Mouse (Mus musculus) MEL (cell line): ENCODE data around the gene Gm12830. TPM values are rescaled to one million over a fixed set of nuclear protein-coding genes. Genes with fewer than 3 reads are reported as not detected.

ENCODE experiments used
- DNase-seq: peaks from one replicate; pipeline ENCODE4 v3.0.0; 2011; ENCODE audit warnings: low read depth, low spot score
- H3K27ac ChIP-seq: 2 replicates; pipeline ENCODE4 v1.5.1; 2012; ENCODE audit warnings: low read depth, mild to moderate bottlenecking, control low read depth, low read length, moderate library complexity; ENCODE audit not compliant: control insufficient read depth
- H3K27me3 ChIP-seq, 2 experiments: fragments of 150-350 bp in 1 of 2; sonication (generic) in 1 of 2; 2 replicates each; pipeline ENCODE4 v1.6.1; 2012; ENCODE audit warnings: low read length in 2 of 2, mild to moderate bottlenecking in 2 of 2, improper control_type of control experiment in 1 of 2, moderate library complexity in 1 of 2; ENCODE audit not compliant: insufficient read depth in 2 of 2, control insufficient read depth in 1 of 2
- H3K36me3 ChIP-seq, 2 experiments: 2 replicates each; pipeline ENCODE4 v1.6.1; 2012 to 2014; ENCODE audit warnings: low read length in 2 of 2, improper control_type of control experiment in 1 of 2, inconsistent platforms in 1 of 2, mild to moderate bottlenecking in 1 of 2; ENCODE audit not compliant: insufficient read depth in 2 of 2, control insufficient read depth in 1 of 2
- H3K4me1 ChIP-seq, 2 experiments: fragments of 150-350 bp in 1 of 2; sonication (generic) in 1 of 2; 2 replicates each; pipeline ENCODE4 v1.6.1; 2012; ENCODE audit warnings: low read length in 2 of 2, improper control_type of control experiment in 1 of 2, mild to moderate bottlenecking in 1 of 2; ENCODE audit not compliant: insufficient read depth in 2 of 2, control insufficient read depth in 1 of 2
- H3K4me3 ChIP-seq, 2 experiments: fragments of 150-350 bp in 1 of 2; sonication (generic) in 1 of 2; 2 replicates each; pipeline ENCODE4 v1.5.1; 2012; ENCODE audit warnings: low read depth in 2 of 2, low read length in 2 of 2, mild to moderate bottlenecking in 2 of 2, moderate library complexity in 2 of 2, control low read depth in 1 of 2, improper control_type of control experiment in 1 of 2; ENCODE audit not compliant: control insufficient read depth in 1 of 2, insufficient read depth in 1 of 2
- H3K79me2 ChIP-seq: 2 replicates; pipeline ENCODE4 v1.6.1; 2012; ENCODE audit warnings: mild to moderate bottlenecking, low read length, moderate library complexity; ENCODE audit not compliant: control insufficient read depth, poor library complexity, insufficient read depth
- H3K9ac ChIP-seq: 2 replicates; pipeline ENCODE4 v1.6.1; 2012; ENCODE audit warnings: low read depth, mild to moderate bottlenecking, control low read depth, low read length, moderate library complexity; ENCODE audit not compliant: control insufficient read depth, poor library complexity, severe bottlenecking
- H3K9me3 ChIP-seq: fragments of 150-350 bp; sonication (generic); replicated peaks from 2 replicates; pipeline ENCODE4 v1.6.1; 2012; ENCODE audit warnings: mild to moderate bottlenecking, low read length, improper control_type of control experiment, moderate library complexity; ENCODE audit not compliant: insufficient read depth
- CHD1 ChIP-seq: IDR thresholded peaks from 2 replicates; pipeline ENCODE4 v1.6.1; 2012; ENCODE audit warnings: low read depth, mild to moderate bottlenecking, inconsistent platforms, low read length, improper control_type of control experiment
- ELF1 ChIP-seq: IDR thresholded peaks from 2 replicates; pipeline ENCODE4 v1.6.1; 2014; ENCODE audit warnings: low read depth, mild to moderate bottlenecking, inconsistent platforms, low read length, improper control_type of control experiment, moderate library complexity
- EP300 ChIP-seq, 2 experiments: IDR thresholded peaks; 2 replicates each; pipeline ENCODE4 v1.6.1; 2011; ENCODE audit warnings: improper control_type of control experiment in 2 of 2, low read length in 2 of 2, low read depth in 1 of 2, mild to moderate bottlenecking in 1 of 2
- GABPA ChIP-seq: IDR thresholded peaks from 2 replicates; pipeline ENCODE4 v1.6.1; 2012; ENCODE audit warnings: low read depth, mild to moderate bottlenecking, inconsistent platforms, low read length, improper control_type of control experiment, moderate library complexity
- GATA1 ChIP-seq: IDR thresholded peaks from 2 replicates; pipeline ENCODE4 v1.6.1; 2011; ENCODE audit warnings: low read depth, low read length, improper control_type of control experiment
- HCFC1 ChIP-seq: IDR thresholded peaks from 2 replicates; pipeline ENCODE4 v1.6.1; 2012; ENCODE audit warnings: low read depth, mild to moderate bottlenecking, inconsistent platforms, low read length, improper control_type of control experiment, moderate library complexity
- JUND ChIP-seq: IDR thresholded peaks from 2 replicates; pipeline ENCODE4 v1.6.1; 2011; ENCODE audit warnings: low read depth, mild to moderate bottlenecking, improper control_type of control experiment, low read length
- KAT2A ChIP-seq: conservative IDR thresholded peaks from 2 replicates; pipeline ENCODE4 v1.6.1; 2012; ENCODE audit warnings: low read depth, low read length, improper control_type of control experiment, inconsistent platforms
- MAX ChIP-seq: IDR thresholded peaks from 2 replicates; pipeline ENCODE4 v1.6.1; 2011; ENCODE audit warnings: low read length, improper control_type of control experiment
- MEF2A ChIP-seq: IDR thresholded peaks from 2 replicates; pipeline ENCODE4 v1.6.1; 2014; ENCODE audit warnings: low read depth, mild to moderate bottlenecking, inconsistent platforms, low read length, improper control_type of control experiment; ENCODE audit not compliant: poor library complexity, insufficient replicate concordance, severe bottlenecking; ENCODE audit errors: extremely low read depth
- MYB ChIP-seq: IDR thresholded peaks from 2 replicates; pipeline ENCODE4 v1.6.1; 2011; ENCODE audit warnings: mild to moderate bottlenecking, low read depth, low read length, improper control_type of control experiment
- MYC ChIP-seq: IDR thresholded peaks from 2 replicates; pipeline ENCODE4 v1.6.1; 2011; ENCODE audit warnings: low read depth, mild to moderate bottlenecking, low read length, improper control_type of control experiment, moderate library complexity
- NELFE ChIP-seq: IDR thresholded peaks from 2 replicates; pipeline ENCODE4 v1.6.1; 2011; ENCODE audit warnings: low read depth, low read length, improper control_type of control experiment
- POLR2AphosphoS5 ChIP-seq: IDR thresholded peaks from 2 replicates; pipeline ENCODE4 v1.6.1; 2012; ENCODE audit warnings: low read depth, borderline replicate concordance, mild to moderate bottlenecking, inconsistent platforms, low read length, moderate library complexity, mixed read lengths
- RAD21 ChIP-seq: IDR thresholded peaks from 2 replicates; pipeline ENCODE4 v1.6.1; 2011; ENCODE audit warnings: mild to moderate bottlenecking, low read depth, low read length, improper control_type of control experiment
- TBP ChIP-seq: IDR thresholded peaks from 2 replicates; pipeline ENCODE4 v1.8.0; 2011; ENCODE audit warnings: low read depth, low read length, improper control_type of control experiment
- TCF12 ChIP-seq: IDR thresholded peaks from 2 replicates; pipeline ENCODE4 v1.6.1; 2014; ENCODE audit warnings: low read depth, mild to moderate bottlenecking, inconsistent platforms, low read length, improper control_type of control experiment, moderate library complexity
- UBTF ChIP-seq: IDR thresholded peaks from 2 replicates; pipeline ENCODE4 v1.6.1; 2012; ENCODE audit warnings: low read depth, mild to moderate bottlenecking, inconsistent platforms, low read length, improper control_type of control experiment, moderate library complexity, borderline replicate concordance; ENCODE audit not compliant: insufficient read depth
- USF1 ChIP-seq: IDR thresholded peaks from 2 replicates; pipeline ENCODE4 v1.6.1; 2014; ENCODE audit warnings: low read depth, mild to moderate bottlenecking, inconsistent platforms, low read length, improper control_type of control experiment, moderate library complexity
- ZC3H11A ChIP-seq: IDR thresholded peaks from 2 replicates; pipeline ENCODE4 v1.6.1; 2012; ENCODE audit warnings: low read depth, mild to moderate bottlenecking, inconsistent platforms, low read length, improper control_type of control experiment
- ZKSCAN1 ChIP-seq: IDR thresholded peaks from 2 replicates; pipeline ENCODE4 v1.6.1; 2012; ENCODE audit warnings: low read depth, mild to moderate bottlenecking, inconsistent platforms, low read length, improper control_type of control experiment, moderate library complexity
- polyA plus RNA-seq, 2 experiments: library from polyadenylated mRNA; stranded (reverse) in 1 of 2; unstranded in 1 of 2; fragments of >175 nt in 1 of 2; fragments of >200 nt in 1 of 2; gene quantifications; 2 replicates each; pipeline versions ENCODE4 v1.2.1 to v1.2.4; 2012; ENCODE audit warnings: low replicate concordance in 2 of 2, low read depth in 1 of 2; ENCODE audit not compliant: insufficient read length in 2 of 2, insufficient read depth in 1 of 2, missing spikeins in 1 of 2
- total RNA-seq: library from RNA; depleted of rRNA; stranded (reverse); fragments of 300-350 nt; gene quantifications from 2 replicates; pipeline ENCODE4 v1.2.3, GENCODE M21; 2012

Gene Gm12830
- total and polyA plus RNA-seq, 3 experiments, result not detected

- Histone ChIP-seq H3K36me3 (no peaks in the 10 kb centered on the region), H3K9me3 (no peaks in the 10 kb centered on the region)
Observed at GRCm38 (mm10) chr4:114900866-114901642, 79.5 kb downstream of the Gm12830 start.

GRCm38 (mm10) chr4:114901643-114902351 lies 80.3 kb downstream of the Gm12830 start:
- Histone ChIP-seq H3K4me1 (no peaks in the 10 kb centered on the region), H3K36me3 (no peaks in the 10 kb centered on the region), H3K27me3 (no peaks in the 10 kb centered on the region), H3K27ac (no peak overlapping the region), H3K4me3 (no peak overlapping the region), H3K79me2 (no peaks in the 10 kb centered on the region), H3K9me3 (no peaks in the 10 kb centered on the region), H3K9ac (no peak overlapping the region)
- TF ChIP-seq KAT2A, result no peak
- DNase-seq, result no peak

More at GRCm38 (mm10) chr4:114900866-114901642, 79.5 kb downstream of the Gm12830 start:
- Histone ChIP-seq H3K79me2 (no peaks in the 10 kb centered on the region), H3K27ac (no peak overlapping the region), H3K4me1 (no peaks in the 10 kb centered on the region), H3K27me3 (no peaks in the 10 kb centered on the region), H3K4me3 (no peak overlapping the region)
- no peak for TF ChIP-seq UBTF
- TF ChIP-seq TCF12, result no peak
- no peak for TF ChIP-seq HCFC1
- no peak for TF ChIP-seq POLR2AphosphoS5
- TF ChIP-seq JUND, result no peak
- no peak for TF ChIP-seq RAD21
- no peak for TF ChIP-seq GATA1
- TF ChIP-seq, all 39 proteins: peak for 0
- no peak overlapping the region for H3K9ac ChIP-seq
- no peak for DNase-seq

- Histone ChIP-seq H3K4me3 (no peak overlapping the region), H3K27ac (no peak overlapping the region), H3K9ac (no peak overlapping the region), H3K9me3 (no peaks in the 10 kb centered on the region), H3K79me2 (no peaks in the 10 kb centered on the region), H3K27me3 (no peaks in the 10 kb centered on the region), H3K4me1 (no peaks in the 10 kb centered on the region), H3K36me3 (no peaks in the 10 kb centered on the region)
- DNase-seq, result no peak
- no peak for TF ChIP-seq UBTF
- no peak for TF ChIP-seq MYB
- TF ChIP-seq USF1, result no peak
- TF ChIP-seq ZC3H11A, result no peak
- no peak for TF ChIP-seq ZKSCAN1
- TF ChIP-seq GABPA, result no peak
- no peak for TF ChIP-seq MEF2A
- TF ChIP-seq KAT2A, result no peak
- no peak for TF ChIP-seq MAX
- TF ChIP-seq JUND, result no peak
- no peak for TF ChIP-seq GATA1
- no peak for TF ChIP-seq ELF1
- no peak for TF ChIP-seq EP300 (IDR thresholded peaks at IDR 0.05; ENCODE audit: low read depth in 1 of 2, low read length in 2 of 2)
- no peak for TF ChIP-seq TBP
- no peak for TF ChIP-seq MYC
- no peak for TF ChIP-seq NELFE
- no peak for TF ChIP-seq CHD1
Observed at GRCm38 (mm10) chr4:114902641-114903421, 81.3 kb downstream of the Gm12830 start.
